Mouse (Mus musculus) adipose tissue, adult 10 weeks (tissue): ENCODE measurements around the gene Ugt2b36. TPM values are rescaled to one million over a fixed set of nuclear protein-coding genes. Genes with fewer than 3 reads are reported as not detected.

ENCODE experiments used
- polyA plus RNA-seq: library from polyadenylated mRNA; stranded (reverse); fragments of 350-450 nt; fragmentation: Illumina TruSeq; extraction: RNeasy Lipid Tissue Mini Kit (QIAGEN cat#74804); gene quantifications from one replicate; pipeline ENCODE4 v1.2.3, GENCODE M21; 2014; ENCODE audit warnings: low read depth, low replicate concordance

Gene Ugt2b36
- not detected for polyA plus RNA-seq

DNA sequence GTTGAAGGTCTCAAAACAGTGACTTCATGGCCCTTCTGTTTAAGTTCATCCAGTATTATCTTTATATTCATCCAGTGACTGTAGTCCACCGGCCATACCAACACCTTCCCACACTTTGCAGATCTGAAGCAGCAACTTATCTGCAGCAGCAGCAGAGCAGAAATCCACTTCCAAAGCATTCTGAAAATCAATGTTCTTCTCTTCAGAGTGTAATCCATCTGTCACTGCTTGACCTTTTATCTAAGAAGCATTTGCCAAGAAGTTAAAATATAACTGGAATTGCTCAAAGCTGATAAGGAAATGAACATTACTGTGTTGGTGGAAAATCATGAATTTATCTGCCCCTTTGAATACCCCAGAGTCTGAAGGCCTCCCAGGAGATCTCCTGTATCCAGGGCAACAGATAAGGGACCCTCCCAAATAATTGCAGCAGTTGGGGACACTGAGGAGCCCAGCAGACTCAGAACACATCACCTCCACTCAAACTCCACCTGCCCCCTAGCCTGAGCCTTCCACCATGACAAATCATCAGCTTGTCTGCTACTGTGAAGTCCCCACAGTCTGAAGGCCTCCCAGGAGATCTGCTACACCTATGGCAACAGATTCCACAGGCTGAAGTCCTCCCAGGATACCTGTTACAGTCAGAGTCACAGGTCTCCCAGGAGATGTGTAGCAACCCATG lies at the start of gene Ugt2b36:
TSS of gene Ugt2b36 (minus strand) at position 210 of the 682 bp plus-strand sequence.

DNA sequence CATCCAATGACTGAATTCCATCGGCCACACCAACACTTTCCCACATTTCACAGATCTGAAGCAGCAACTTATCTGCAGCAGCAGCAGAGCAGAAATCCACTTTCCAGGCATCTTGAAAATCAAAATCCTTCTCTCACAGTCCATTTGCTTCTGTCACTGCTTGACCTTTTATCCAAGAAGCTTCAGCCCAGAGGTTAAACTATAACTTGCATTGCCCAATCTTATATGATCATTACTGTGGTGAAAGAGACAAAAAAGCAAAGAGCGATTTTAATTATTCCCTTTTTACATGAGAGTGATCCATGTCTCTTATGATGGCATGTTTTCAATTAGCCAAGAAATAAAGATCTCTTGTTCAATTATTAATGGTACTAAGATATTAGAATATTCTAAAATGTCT lies 47.8 kb upstream of the Ugt2b36 start, which contains the start of gene Ugt2b5:
TSS of gene Ugt2b5 (minus strand) at position 123 of the 400 bp plus-strand sequence.

Other genes with a start within 250 kb of the Ugt2b36 start
- not detected for gene Ugt2b34, start 185.6 kb downstream of the Ugt2b36 start, polyA plus RNA-seq
- gene Ugt2b1, start 166.0 kb downstream of the Ugt2b36 start, polyA plus RNA-seq, result not detected
- gene Ugt2b35, start 91.7 kb downstream of the Ugt2b36 start, polyA plus RNA-seq, result not detected
- gene Ugt2b5, start 47.8 kb upstream of the Ugt2b36 start, polyA plus RNA-seq, result not detected
- not detected for gene Ugt2b37, start 162.2 kb upstream of the Ugt2b36 start, polyA plus RNA-seq
- not detected for gene Ugt2a3, start 244.6 kb upstream of the Ugt2b36 start, polyA plus RNA-seq